Mouse (Mus musculus): ENCODE data around the gene Nbeal1.
"Not testable (repeated sequence)": the region's sequence is repeated elsewhere in the genome, so short reads cannot be mapped to it uniquely, and the experiment has no call there.

Gene Nbeal1

DNA sequence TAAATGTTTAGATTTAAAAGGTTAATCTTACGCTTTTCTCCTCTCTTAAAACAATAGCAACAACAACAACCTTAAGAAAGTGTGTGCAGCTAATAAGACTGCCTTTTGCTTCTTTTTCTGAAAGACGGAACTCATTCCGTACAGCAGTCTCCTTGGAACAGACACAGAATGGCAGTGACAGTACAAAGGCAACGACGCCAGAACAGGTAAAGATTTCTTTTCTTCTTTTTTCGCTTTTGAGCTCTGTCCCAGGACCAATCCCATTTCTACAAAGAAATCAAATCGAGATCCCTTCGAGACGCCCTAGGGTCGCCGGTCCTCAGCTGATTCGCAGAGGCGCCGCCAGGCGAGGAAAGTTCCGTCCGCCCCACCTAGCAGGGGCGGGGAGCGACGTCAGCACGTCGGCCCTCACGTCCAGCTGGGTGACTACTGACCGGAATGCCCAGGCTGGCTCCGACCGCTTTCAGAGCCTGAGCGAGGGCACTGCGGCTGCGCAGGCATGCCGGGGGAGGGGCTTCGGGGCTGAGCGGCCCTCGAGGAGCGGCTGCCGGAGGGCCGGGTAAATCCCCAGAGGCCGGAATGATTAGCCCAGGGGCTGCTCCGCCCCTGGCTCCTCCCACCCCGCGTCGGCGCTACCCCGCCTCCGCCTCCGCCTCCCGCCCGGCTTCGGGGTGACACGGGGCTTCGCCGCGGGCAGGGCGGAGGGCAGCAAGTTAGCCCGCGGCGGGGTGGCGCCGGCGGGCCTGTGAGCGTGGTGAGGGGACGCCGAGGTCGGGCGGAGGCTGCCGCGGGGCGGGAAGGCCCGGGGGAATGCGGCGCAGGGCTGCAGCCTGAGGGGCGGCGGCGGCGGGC, at the start of gene Nbeal1:
TSS of gene Nbeal1 (plus strand) at position 668 of the 852 bp plus-strand sequence.
- peak; percentile 100 for DNase-seq

DNA sequence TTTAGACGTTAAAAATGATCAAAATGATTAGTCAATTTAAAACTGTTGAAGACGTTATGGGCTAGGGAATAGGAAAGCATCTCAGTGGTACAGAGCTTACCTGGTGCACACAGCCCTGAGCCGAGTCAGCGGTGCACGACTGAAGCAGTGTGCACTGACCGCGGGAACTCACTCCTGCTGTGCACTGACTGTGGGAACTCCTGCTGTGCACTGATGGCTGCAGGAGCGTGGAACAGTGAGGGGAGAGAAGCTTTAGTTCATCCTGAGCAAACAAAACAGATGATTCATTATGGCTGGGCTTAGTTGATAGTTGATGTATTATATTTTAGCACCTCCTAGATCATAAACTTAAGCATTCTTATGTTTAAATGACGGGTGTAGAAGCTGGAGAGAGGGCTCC, 43.1 kb upstream of the Nbeal1 start:
- DNase-seq, result no peak

DNA sequence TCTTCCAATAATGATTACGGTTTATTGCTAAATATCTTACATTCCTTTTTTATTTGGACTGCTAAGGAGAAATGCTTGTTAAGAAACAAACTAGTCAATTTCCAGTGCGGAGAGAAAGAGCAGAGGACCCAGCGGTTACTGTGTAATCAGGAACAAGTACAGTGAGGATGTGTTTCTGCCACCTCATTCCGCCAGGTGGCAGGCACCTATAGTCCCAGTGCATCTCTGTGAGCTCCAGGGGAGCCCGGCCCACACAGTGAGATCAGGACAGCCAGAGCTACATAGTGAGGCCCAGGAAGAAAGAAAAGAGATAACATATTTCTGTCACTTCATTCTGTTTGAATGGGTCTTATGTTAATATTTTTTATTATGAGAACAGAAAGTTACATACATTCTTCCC, 27.7 kb upstream of the Nbeal1 start:
- DNase-seq, result no peak

DNA sequence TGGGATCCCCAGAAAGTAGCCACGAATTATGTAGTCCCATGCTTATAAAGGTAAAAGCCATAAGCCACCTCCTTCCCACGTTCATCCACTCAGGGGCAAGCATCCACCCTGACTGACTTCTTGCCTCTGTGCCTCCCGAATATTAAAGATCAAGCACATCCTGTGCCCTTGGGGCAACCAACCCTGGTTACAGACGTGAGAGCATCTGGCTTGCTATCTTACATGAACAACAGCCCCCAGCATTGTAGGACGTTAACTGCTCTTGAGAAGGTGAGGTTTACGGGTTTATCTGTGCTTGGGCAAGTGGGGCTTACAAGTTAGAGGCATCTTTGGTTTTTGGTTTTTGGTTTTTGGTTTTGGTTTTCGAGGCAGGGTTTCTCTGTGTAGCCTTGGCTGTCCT, 23.7 kb upstream of the Nbeal1 start:
- no peak for DNase-seq

DNA sequence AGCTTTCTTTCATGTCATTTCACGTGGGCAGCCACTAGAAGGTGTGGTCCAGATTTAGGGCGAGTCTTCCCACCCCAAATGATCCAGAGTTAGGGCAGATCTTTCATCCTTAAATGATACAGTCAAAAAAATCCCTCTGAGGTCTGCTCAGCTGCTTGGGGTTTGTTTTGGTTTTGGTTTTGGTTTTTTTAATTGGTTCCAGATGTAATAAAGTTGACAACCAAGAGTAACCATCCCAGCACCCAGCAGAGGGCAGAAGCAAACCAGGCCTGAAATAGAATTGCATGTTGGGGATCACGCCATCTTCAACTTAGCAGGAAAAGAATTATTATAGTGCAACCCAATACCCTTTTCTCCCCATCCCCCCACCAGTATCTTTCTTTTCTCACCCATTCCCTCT, 22.0 kb upstream of the Nbeal1 start:
- peak; percentile 76 for DNase-seq

DNA sequence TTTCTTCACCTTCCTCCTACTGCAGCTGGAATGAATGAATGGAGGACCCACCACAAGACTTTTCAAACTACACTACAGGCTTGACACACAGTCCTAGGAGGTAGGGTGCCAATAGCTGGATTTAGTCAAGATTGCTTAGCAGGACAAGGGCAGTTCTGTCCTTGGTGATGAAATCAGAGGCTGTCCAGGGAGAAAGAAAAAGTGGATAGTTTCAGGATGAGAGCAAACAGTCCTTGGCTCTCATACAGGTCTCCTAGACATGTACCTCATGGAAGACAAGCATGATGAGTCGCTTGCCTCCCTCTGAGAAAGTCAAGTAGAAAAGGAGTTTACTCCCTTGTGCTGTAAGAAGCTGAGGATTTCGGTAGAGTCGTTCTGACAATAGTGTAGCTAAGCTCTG, 16.7 kb upstream of the Nbeal1 start:
- DNase-seq, result no peak

DNA sequence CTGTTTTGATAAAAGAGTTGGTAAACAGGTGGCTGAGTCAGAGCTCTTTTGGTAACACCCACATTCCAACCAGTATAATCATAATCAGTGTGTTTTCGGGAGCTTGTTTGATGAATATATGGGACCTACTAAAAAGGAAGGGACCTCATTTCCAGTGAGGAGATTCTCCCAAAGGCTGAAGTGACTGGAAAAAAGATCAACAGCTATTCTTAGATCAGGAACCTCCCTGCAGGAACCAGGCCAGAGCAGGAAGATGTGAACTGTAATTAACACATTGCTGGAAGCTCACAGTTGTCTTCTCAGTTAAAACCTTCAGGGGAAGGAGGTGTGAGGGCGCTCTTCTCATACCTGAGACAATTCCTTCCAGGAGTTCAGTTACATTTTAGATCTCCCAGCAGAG, 10.8 kb upstream of the Nbeal1 start:
- no peak for DNase-seq

DNA sequence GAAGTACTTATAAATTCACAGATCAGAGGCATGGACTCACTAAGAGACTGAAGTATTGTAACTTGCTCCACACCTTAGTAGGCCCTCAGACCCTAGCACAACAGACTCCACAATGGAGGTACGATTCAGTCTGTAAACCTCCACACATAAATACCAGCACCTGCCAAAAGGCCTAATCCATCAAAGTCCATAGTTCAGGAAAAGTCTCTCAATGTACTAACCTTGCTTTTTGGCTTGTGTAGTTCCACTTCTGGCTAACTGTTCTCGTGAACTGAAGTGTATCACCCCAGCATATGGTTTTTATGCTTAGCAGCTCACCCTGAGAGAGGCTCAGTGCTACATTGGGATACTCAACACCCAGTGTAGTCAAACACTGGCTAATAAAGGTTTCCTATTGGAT, 10.1 kb upstream of the Nbeal1 start:
- DNase-seq, result no peak

DNA sequence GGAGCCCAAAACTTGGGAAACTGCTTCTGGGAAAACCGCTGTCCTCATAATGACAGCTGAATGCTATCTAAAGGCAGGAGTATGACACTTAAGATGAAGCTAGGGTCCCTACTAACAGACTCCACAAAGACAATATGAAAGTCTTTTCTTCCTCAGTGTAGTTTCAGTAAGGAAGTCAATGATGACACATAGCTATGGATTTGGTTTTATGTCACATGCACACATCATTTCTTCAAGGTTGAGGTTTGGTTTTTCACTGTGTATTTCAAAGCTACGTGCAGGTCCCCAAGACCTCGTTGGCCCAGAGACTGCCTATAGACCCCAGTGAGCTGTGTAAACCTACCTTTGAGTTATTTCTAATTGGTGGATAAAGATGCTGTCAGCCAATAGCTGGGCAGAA, 7.3 kb upstream of the Nbeal1 start:
- no peak for DNase-seq

DNA sequence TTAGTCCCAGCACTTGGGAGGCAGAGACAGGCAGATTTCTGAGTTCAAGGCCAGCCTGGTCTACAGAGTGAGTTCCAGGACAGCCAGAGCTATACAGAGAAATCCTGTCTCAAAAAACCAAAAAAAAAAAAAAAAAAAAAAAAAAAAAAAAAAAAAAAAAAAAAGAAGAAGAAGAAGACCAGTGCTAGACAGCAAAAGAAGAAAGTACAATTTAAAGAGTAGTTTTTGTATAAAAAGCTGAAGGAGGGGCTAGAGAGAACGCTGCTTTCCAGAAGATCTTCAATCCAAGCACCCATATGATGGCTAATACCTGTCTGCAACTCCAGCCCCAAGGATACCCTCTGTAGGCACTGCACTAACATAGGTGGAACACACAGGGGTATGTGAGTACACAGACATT, 2.6 kb upstream of the Nbeal1 start:
- DNase-seq, result not testable (repeated sequence)

DNA sequence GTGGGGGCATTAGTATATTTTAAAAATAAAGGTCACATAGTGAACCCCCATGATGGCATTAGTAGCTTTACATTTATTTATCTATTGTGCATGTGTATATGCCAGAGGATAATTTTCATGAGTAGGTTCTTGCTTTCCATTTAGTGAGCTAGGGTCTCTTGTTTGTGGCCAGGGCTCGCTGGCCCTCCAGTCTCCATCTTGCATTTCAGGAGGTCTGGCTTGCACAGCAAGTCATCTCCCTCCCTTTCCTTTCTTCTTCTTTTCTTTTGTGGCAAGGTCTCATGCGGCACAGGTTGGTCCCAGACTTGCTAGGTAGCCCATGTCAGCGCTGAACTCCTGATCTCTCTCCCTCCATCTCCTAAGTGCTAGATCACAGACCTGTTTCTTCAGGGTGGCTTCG, 1.0 kb upstream of the Nbeal1 start:
- no peak for DNase-seq

DNA sequence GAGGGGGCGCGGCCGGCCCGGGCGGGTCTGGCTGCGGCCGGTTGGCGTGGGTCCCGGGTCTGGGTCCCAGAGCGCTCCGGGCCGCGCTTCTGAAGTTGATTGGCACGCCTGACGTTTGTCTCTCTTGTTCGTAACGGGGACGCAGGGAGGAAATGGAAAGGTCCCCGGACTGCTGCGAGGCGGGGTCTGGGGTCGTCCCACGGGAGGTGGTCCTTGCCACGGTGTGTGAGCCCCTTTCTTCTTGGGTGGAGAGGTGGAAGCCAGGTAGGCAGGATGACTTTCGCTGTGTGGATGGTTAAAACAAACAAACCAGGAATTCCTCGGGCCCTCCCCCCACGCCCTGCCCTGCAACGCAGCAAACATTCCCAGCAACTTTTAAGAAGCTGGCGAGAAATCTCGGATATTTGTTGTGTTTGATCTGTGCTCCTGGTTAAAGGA, 404 bp downstream of the Nbeal1 start:
- no peak for DNase-seq

DNA sequence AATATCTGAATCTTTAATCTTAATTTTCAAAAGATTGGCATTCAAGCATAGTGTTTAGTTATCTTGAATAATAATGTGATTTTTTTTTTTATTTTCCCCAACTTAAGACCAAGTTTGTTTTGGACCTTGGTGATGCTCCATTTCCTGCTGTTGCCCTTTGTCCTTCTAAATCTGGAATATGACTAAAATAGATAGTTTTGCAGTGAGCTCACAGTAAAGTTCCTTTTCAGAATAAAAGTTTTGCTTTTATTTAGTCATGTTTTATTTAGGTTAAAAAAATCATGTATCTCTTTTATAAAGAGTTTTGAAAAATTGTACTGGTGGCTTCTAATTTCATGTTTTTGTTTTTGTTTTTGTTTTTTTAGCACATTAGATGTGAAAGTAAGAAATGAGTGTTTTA, 8.1 kb downstream of the Nbeal1 start:
- DNase-seq, result no peak

DNA sequence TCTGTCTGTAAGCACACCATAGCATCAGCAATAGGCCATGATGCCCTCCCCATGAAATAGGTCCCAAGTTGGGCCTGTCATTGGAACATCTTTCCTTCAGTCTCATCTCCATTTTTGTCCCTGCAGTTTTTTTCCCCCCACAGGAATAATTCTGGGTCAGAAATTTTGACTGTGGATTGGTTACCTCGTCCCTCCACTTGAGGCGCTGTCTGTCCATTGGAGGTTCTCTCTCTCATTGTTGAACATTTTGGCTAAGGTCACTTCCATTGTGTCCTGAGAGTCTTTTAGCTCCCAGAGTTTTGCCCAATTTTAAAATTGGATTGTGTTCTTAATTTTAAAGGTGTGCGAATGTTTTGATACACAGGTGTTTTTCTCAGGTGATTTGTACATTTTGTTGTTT, 16.4 kb downstream of the Nbeal1 start:
- peak; percentile 28 for DNase-seq

DNA sequence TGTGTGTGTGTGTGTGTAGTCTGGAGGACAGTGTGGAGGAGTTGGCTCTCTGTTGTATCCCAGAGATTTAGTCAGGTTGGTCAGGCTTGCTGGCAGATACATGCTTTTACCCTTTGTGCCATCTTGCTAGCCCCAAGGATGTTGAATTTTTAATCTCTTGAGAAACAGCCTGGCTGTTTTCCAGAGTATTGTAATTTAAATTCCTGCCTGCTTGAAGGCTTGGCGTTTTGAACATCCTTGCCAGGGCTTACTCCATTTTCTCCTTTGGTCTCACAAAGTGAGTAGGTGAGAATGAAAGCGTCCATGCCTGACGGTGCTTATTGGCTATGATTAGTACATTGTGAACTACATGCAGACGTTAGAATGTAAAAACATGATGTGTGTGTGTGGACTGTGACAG, 18.6 kb downstream of the Nbeal1 start:
- peak; percentile 16 for DNase-seq

DNA sequence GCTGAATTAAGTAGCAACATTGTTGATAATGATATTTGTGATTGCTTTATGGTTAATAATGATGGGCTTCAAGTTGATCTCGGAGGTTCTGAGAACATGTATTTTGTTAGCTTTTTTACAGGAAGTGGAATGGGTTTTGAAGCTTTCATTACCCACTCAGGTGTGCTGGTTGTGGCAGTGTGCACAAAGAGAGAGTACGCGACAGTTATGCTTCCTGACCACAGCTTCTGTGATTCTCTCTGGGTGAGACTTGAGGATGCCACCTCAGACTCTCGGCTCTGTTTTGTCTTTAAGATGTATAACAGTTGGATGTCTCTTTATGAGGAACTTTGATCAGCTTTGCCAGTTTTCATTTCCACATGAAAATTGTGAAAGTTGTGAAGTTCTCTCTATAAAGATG, 55.9 kb downstream of the Nbeal1 start:
- DNase-seq, result no peak

DNA sequence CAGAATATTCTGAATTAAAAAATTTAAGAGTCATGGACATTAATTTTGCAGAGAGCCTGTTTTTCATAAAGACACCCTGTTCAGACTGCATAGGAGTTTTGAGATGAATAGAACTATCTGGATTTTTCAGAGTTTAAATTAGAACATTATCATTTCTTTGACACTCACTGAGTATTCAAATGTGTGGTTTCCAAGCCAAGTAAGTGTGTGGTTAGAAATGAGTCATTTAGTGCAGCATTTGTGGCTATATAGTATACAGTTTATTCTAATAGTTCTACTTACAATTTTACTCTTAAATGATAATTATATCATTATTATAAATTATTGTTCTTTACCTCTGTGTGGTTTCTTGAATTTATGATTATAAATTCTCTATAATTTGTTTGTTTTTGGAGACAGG, 60.0 kb downstream of the Nbeal1 start:
- no peak for DNase-seq

DNA sequence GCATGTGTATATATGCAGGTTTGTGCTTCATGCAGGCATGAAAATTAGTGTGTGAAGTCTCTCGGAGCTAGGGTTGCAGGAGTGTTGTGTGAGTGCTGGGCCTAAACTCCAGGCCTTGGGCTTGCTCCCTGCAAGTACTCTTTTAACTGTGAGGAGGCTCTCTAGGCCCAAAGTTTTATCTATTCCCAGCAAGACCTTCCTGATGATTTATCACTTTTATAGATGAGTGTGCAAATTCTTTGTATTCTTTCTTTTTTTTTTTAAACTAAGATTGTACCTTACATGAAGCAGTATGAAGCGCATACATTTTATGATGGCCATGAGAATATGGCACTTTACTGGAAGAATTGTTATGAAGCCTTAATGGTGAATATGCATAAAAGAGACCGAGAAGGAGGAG, 87.7 kb downstream of the Nbeal1 start:
- DNase-seq, result no peak

DNA sequence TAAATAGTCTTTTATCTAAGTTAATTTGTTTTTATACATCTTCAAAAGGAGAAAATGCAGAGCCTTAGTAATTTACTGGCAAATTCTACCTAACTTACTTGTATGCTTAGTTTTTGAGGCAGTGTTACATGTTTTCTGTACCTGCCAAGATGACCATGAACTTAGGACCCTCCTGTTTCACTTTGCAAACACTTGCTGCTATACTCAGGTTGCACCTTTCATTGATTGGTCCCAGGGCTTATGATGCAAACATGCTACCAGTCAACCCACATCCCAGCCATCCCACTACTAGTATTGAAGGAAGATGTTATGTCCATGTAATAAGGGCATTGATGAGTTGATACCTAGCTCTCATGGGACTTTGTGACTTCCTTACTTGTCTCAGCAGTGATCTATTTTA, 88.9 kb downstream of the Nbeal1 start:
- DNase-seq, result no peak

DNA sequence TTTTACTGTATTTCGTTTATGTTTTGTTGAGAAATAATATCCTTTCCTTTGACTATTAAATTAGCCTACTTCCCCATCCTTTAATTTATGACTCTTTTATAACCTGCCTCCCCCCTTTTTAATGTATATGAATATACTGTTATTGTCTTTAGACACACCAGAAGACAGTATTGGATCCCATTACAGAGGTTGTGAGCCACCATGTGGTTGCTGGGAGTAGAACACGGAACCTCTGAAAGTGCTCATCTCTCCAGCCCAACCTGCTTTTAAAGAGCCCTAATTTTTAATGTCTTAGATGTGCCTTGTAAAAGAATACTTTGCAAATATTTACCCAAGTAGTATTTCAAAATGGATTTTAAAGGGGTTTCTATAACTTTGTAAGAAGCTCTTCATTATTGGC, 92.1 kb downstream of the Nbeal1 start:
- peak; percentile 8 for DNase-seq

DNA sequence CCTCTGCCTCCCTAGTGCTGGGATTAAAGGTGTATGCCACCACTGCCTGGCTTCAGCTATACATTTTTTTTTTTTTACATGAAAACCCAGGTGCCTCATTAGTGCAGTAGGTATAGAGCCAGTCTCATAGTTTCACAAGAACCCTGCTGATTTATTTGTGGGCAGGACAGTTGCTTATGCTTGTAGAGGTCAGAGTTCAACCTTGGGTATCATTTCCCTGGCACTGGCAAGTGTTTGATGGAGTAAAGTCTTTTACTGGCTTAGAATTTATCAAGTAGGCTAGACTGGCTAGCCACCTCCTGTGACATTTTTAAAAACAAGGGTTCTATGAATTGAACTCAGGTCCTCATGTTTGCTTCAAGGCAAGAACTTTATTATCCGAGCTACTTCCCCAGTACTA, 113.5 kb downstream of the Nbeal1 start:
- DNase-seq, result no peak

DNA sequence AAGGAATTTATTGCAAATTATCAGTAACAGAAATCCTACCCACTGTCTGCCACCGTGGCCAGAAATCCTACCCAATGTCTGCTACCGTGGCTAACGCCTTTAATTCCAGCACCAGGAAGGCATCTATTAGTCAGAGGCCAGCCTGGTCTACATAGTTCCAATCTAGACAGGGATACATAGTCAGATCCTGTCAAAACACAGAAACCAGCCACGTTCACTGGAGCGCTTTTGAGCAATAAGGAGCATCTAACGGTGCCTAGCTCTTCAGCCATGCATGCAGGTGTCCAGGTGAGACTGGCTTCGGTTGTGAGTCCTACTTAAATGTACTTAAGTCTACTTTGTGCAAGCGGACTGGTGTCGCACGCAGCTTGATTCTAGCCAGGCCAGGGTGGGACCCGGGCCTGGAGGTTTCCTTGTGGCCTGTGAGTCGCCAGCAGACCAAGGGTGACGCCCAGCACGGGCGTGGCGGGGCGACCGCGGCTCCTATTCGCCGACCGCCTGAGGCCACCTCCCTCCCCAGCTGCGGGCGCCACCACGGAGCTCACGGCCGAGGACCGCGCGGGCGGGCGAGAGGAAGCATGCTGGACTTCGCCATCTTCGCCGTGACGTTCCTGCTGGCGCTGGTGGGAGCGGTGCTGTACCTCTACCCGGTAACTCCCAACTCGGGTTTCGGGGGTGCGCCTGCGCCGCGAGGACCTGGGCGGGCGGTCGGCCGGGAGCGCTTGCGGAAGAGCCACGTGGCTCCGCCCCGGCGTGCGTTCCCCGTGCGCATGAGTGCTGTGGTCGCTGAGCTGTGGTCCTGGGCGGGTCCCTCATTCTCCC, 162.6 kb downstream of the Nbeal1 start, which contains the start of gene Cyp20a1:
TSS of gene Cyp20a1 (plus strand) at position 516 of the 822 bp plus-strand sequence.
- DNase-seq, result peak; percentile 94

DNA sequence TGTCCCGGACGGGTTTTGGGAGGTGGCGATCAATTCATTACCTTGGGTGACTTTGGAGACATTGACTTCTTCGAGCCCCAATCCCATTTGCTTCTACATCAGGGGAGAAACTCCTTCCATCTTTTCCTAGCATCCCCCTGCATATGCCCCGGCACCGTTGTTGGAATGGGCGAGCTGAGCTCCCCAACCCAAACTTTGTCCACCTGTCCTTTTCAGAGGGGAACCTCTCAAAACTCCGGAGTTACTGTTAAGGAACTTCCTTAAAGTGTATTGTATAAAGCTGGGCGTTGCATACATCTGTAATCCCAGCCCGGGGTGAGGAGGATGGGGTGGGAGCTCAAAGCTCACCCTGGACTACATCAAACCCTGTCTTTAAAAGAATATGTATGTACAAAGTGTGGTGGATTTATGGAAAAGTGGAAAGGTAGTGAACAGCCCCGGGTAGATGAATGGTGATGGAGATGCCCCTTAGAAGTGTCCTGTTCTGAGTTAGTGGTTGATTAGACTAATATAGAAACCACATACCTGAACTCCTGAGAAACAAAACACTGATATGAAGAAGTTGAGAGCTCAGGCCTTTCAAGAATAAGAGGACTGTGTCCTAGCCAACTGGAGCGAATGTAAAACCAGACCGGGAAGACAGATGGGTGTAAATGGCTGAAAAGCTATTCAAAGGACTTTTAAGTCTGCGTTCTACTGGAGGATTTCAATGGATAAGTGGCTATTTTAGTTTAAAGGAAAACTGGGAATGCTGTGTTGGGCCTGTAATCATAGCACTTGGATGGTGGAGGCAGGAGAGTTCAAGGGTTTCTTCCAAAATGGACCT, 163.4 kb downstream of the Nbeal1 start:
- no peak for DNase-seq
